Mouse (Mus musculus): ENCODE data around the gene Plk5.

Plk5 gene

GRCm38 (mm10) chr10:80356001-80356682, at the start of gene Plk5:
Gene Plk5 (plus strand): TSS chr10:80356459.
- in situ Hi-C loops (cut with MseI, MboI): no loop called here

GRCm38 (mm10) chr10:80311560-80311959, 44.7 kb upstream of the Plk5 start:
- in situ Hi-C loops (cut with MseI, MboI): no loop called here

DNA sequence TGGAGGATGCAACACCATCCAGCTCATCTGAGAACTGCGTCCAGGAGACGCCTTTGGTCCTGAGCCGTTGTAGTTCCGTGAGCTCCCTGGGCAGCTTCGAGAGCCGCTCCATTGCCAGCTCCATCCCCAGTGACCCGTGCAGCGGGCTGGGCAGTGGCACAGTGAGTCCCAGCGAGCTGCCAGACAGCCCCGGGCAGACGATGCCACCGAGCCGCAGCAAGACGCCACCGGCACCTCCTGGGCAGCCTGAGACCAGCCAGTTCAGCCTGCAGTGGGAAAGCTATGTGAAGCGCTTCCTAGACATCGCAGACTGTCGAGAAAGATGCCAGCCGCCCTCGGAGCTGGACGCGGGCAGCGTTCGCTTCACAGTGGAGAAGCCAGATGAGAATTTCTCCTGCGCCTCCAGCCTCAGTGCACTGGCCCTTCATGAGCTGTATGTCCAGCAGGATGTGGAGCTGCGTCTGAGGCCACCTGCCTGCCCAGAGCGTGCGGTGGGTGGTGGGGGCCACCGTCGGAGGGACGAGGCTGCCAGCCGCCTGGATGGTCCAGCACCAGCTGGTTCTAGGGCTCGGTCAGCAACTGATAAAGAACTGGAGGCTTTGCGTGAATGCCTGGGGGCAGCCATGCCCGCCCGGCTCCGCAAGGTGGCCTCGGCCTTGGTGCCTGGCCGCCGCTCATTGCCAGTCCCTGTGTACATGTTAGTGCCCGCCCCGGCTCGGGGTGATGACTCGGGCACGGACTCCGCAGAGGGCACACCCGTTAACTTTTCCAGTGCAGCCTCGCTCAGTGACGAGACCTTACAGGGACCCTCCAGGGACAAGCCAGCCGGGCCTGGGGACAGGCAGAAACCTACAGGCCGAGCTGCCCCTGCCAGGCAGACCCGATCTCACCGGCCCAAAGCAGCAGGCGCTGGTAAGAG, 43.4 kb upstream of the Plk5 start:
- in situ Hi-C loops (cut with MseI, MboI): no loop called here

- in situ Hi-C loops (cut with MseI, MboI): no loop called here
Observed at GRCm38 (mm10) chr10:80313627-80314201, 42.5 kb upstream of the Plk5 start.

GRCm38 (mm10) chr10:80314494-80315001, 41.7 kb upstream of the Plk5 start:
- in situ Hi-C loops (cut with MseI, MboI): no loop called here

- in situ Hi-C loops (cut with MseI, MboI): no loop called here
Observed at GRCm38 (mm10) chr10:80315315-80315714, 40.9 kb upstream of the Plk5 start.

GRCm38 (mm10) chr10:80316359-80316781, 39.9 kb upstream of the Plk5 start:
- in situ Hi-C loops (cut with MseI, MboI): no loop called here

DNA sequence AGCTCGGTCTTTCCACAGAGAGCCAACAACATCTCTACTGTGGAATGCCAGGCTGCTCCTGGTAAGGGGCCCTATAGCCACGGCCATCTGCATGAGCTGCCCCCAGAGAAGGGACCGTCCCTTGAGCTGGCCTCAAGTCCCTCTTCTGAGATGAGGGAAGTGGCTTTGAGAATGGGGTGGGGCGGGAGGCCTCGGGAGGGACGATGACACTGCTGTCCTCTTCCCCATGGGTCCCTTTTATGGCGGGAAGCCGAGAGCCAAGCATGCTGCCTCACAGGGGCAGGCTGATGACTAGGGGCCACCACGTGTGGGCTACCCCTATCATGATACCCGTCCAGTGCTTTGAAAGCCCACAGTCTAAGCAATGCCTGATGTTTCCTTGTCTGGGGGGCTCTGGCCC, 39.2 kb upstream of the Plk5 start:
- in situ Hi-C loops (cut with MseI, MboI): no loop called here

GRCm38 (mm10) chr10:80320340-80320760, 35.9 kb upstream of the Plk5 start, which contains the start of gene 2310011J03Rik:
Gene 2310011J03Rik (minus strand): TSS chr10:80320537.
- in situ Hi-C loops (cut with MseI, MboI): no loop called here

DNA sequence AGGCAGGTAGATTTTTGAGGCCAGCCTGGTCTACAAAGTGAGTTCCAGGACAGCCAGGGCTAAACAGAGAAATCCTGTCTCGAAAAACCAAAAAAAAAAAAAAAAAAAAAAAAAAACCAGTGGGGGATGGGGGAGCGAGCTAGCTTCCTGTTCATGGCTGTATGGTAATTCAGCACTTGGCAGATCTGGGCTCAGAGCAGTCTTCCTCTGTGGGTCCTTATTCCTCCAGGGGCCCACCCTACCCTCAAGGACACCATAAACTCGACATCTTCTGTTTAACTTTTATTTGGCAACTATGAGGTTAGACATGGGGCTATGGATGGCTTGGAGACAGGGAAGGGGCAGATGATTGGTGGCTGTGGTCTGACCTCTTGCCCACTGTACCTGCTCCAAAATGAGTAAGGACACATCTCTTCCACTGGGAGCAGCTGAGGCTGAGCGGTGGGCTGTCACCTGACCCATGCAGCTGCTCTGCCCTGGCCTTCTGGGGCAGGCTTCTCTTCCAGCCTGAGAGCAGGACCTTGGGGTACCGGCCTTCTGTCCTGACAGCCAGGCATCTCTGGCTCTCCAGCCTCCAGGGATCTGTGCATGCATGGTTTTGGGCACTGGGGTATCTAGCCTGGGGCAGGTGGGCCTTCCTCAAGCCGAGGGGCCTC, 35.1 kb upstream of the Plk5 start:
- in situ Hi-C loops (cut with MseI, MboI): no loop called here

GRCm38 (mm10) chr10:80321670-80322581, 34.3 kb upstream of the Plk5 start:
- in situ Hi-C loops (cut with MseI, MboI): no loop called here

DNA sequence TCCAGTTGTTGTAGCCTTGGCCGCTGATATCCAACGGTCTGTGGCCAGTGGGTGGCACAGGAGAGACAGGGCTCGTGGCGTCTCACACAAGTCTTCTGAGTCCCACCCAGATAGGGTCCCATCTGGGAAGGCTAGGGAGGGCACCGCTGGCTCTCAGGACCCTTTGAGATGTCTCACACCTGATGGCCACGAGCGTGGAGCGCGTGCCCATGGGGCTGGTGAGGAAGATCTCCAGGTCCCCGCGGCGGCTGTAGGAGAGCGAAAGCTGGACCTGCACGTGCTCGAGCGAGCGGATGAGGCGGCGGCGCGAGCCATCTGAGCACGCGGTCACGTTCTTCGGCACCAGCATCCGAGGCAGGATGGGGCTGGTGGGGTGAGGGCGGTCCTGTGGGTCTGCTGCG, 33.4 kb upstream of the Plk5 start:
- in situ Hi-C loops (cut with MseI, MboI): no loop called here

DNA sequence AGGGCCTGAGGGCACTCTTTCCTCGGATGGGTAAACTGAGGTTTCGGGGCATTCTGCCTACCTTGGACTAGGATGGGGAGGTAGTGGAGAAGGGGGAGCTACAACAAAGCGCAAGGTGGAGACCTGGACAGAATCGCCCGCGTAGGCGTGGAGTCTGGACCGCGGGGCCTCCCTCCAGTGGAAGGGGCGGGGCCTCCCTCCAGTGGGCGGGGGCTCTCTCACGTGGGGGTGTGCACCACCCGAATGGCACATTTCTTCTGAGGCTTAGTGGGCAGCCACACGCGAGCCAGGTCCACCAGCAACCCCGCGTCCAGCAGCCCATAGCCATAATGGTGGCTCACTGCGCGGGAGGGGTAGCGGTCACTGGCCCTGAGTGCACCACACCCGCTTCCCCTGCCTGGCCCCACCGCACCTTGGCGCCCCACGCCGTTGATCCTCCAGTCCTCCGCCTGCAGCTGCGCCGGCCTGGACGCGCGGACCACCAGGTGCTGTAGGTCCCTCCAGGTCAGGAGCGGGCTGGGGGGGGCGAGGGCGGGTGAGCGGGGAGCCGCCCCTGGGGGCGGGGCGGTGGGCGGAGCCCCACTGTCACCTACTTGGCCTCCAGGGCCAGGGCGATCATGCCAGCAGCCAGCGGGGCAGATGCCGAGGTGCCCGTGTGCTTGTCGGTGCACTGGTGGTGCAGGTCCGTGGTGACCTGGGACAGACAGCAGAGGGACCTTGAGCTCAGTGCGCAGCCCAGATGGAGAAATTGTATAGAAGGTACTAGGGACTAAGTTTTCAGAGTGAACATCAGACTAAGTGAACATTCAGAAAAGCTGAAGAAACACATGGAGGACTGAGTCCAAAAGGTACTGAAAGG, 32.8 kb upstream of the Plk5 start:
- in situ Hi-C loops (cut with MseI, MboI): no loop called here

DNA sequence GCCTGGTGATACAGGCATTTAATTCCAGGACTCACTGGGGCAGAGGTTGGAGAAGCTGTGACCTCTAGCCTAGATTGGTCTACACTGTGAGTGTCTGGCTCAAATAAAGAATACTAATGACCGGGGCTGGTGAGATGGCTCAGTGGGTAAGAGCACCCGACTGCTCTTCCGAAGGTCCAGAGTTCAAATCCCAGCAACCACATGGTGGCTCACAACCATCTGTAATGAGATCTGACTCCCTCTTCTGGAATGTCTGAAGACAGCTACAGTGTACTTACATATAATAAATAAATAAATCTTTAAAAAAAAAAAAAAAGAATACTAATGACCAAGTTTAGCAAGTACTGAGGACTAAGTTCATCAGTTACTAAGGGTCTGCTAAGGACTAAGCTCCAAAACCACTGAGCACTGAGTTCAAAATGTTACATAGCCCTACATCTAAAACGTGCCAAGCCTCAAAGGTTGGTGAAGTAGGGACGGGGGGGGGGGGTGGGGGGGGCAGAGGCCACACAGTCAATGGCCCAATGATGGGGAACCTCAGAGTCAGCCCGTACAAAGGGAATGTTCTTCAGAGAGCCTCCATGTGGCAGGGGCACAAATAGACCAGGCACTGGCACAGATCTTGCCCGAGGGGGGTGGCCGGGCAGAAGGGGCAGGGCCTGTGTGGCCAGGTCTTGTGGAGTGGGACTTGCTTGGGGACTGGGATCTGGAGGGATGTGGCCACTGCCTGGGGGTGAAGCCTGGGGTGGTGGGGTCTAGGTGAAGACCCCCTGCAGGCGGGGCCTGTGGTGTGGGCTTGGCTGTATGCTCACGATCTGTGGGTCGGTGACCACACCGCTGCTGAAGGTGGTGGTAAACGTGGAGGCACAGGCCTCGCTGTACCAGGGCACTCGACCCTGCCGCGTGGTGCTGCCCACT, 31.9 kb upstream of the Plk5 start:
- in situ Hi-C loops (cut with MseI, MboI): no loop called here

DNA sequence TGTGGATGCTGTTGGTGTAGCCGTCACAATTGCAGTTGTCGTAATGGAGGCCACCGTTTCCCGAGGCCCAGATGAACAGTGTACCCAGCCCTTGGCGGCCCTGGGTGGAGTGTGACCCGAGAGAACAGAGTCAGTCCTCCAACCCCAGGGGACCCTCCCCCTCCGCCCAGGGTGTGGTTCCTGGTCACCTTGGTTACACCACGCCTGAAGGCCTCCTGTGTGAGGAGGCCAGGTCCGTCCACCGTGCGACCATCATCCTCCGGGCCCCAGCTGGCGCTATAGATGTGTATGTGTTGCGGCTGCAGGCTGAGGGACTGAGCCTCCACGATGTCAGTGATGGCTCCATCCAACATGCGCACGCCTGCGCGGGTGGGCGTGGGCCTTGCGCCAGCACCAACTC, 31.2 kb upstream of the Plk5 start:
- in situ Hi-C loops (cut with MseI, MboI): no loop called here

- in situ Hi-C loops (cut with MseI, MboI): no loop called here
Observed at GRCm38 (mm10) chr10:80329273-80330081, 26.8 kb upstream of the Plk5 start, which contains the start of the genes Pcsk4 and Reep6. Gene Pcsk4 (minus strand): TSS chr10:80329498. Gene Reep6 (plus strand): TSS chr10:80329953.

DNA sequence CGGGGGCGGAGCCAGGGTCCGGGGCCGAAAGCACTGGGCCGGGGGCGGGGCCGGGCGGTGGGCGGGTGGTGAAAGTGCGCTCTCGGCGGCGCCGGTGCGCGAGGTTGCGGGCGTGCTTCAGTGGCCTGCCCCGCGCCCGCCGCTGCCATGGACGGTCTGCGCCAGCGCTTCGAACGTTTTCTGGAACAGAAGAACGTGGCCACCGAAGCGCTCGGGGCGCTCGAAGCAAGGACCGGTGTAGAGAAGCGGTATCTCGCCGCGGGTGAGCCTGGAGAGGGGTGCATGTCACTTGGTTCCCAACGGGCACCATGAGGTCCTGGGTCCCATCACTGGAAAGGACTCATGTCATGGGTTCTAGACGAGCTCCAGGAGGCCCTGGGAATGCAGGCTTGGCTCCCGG, 26.2 kb upstream of the Plk5 start:
- in situ Hi-C loops (cut with MseI, MboI): no loop called here

GRCm38 (mm10) chr10:80330888-80331287, 25.4 kb upstream of the Plk5 start:
- in situ Hi-C loops (cut with MseI, MboI): no loop called here

Data from mouse trophoblast stem cell (cell line).